Mouse (Mus musculus) small intestine, adult 2 months (tissue): ENCODE data around the gene Tmem176a.

Experiments
- CTCF ChIP-seq: fragments of 200-500 bp; IDR thresholded peaks from 2 replicates; pipeline ENCODE4 v1.5.1; 2012; ENCODE audit warnings: low read depth, mild to moderate bottlenecking, control low read depth, inconsistent platforms, low read length, moderate library complexity, mixed read lengths; ENCODE audit not compliant: insufficient replicate concordance, insufficient read length; ENCODE audit errors: extremely low read depth
- POLR2A ChIP-seq: fragments of 200-500 bp; IDR thresholded peaks from 2 replicates; pipeline ENCODE4 v1.6.1; 2012; ENCODE audit warnings: low read depth, mild to moderate bottlenecking, control low read depth, inconsistent platforms, low read length, moderate library complexity

- TF ChIP-seq POLR2A, result no peak
- TF ChIP-seq CTCF, result no peak
Observed at GRCm38 (mm10) chr6:48837516-48837915, 3.2 kb upstream of the Tmem176a start.
